Mouse (Mus musculus) lung, postnatal 4 days (tissue): ENCODE results near the gene Tldc2.

Experiments
- DNase-seq, 2 experiments: peaks; one replicate each; pipeline ENCODE4 v3.0.0; 2021

Tldc2 gene

DNA sequence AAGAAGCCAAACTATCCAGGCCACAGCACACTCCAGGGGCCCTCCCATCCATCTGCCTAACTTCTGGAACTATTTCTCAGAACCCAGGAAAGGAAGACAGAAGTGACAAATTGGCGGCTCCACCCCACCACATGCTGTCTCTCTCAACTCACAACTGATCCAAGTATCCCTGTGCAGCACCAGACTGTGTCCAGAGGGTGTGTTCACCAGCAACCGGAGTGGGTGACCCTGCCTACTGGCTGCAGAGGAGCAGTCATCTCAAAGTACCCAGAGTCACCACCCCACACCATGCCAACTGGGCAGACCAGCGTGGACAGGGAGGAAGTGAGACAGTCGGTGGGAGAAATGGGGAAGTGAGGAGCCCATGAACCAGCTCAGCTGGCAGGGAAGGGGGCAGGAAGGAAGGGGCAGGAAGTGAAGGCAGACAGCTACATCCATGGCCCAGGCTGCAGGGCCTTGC is 23.6 kb upstream of the Tldc2 start:
- peak; percentile 70 to 80 for DNase-seq

DNA sequence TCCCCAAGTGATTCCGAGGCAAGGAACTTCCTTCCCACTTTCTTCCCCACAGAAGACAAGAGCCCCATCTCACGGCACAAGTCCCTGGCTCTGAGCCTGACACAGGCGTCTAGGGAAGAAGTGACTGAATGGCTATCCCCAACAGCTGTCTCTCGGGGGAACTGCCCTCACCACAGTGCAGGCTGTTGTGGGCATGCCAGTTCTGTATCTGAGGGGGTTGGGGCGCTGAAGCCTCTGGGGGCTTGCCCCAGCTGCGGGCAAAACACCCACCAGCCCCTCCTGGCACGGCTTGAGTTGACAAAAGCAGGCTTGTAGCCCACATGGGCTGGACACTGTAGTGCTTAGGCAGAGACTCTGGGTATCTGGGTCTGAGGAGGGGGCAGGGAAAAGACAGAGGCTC is 22.7 kb upstream of the Tldc2 start:
- DNase-seq: peak in 1 of 2 experiments; percentile 70

DNA sequence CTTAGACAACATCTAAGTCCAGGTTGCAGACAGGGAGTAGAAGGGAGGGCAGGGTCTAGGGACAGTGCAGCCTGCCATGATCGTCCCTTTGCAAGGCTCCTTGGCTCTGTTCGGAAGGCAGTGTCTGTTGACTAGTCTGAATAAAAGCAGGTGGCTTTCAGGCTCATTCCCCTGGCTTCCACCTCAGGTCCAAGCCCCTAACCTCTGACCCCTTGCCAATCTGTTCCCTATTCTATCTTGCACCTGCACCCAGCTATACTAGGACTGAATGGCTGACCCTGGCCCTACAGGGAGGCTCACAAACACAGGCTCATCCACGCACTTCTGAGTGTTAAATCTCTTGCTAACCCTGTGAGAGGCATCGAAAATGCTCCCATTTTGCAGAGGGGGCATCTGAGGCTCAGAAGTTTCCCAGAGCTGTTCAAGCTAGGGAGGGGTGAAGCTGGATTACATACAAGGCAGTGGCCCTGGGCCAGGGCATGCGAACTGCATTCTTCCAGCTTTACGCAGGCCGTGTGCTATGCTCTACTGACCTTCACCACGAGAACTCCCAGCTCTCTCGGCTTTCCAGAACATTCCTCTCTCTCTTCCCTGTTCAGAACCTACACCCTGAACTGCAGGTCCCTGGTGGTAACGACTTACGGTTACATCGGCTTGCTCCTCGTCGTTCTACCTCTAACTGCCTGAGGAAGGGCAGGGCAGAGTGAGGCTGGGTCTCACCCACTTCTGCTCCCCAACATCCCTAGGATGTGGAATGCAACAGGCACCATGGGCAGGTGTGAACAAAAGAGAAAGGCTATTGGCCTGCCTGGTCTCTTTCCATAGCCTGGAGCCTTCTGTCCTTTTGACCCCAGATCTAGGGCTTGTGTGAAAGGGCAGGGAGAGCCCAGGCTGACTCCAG is 21.6 kb upstream of the Tldc2 start:
- peak in 1 of 2 experiments; percentile 81 for DNase-seq

DNA sequence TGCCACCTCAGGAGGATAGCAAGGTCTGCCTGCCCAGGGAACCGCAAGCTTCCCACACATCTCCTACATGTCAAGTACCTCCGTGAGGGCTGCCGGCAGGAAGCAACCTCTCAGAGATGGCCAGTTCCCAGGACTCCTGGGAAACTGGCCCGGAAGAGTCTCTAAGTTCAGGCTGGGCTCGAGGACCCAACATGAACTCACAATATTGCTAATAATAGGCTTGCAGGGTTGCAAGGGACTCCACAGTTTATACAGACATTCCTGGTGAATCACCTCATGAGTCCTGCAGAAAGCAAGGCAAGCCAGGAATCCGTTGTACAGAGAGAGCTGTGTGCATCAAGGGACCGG is 21.0 kb upstream of the Tldc2 start:
- DNase-seq: peak in 1 of 2 experiments; percentile 54

DNA sequence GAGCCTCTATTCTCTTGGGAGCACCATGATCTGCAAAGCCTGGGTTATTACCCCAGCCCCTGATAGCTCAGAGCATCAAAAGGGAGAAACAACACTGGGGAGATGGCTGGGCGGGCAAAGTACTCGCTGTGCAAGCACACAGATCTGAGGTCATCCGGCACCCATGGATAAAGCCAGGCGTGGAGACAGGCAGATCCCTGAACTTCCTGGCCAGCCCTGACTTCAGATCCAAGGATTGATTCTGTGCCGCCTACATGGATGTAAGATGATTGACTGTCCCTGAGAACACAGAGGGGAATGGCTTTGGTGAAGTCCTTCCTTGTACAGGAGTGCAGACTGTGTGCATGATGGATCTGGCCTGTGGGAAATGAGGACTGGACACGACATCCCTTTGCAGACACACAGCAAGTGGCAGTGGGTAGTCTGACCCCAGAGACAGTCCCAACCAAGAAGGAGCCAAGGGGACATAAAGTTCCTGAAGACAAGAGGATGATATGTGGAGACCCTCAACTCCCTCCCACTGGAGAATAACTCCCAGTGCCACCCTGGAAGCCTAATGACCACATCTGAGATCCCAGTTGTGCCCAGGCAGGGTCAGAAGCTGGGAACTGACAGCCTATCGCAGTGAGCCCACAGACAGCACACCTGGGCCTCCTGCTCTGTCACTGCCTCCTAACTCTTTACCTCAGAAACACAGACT is 20.0 kb upstream of the Tldc2 start:
- DNase-seq: peak in 1 of 2 experiments; percentile 20

DNA sequence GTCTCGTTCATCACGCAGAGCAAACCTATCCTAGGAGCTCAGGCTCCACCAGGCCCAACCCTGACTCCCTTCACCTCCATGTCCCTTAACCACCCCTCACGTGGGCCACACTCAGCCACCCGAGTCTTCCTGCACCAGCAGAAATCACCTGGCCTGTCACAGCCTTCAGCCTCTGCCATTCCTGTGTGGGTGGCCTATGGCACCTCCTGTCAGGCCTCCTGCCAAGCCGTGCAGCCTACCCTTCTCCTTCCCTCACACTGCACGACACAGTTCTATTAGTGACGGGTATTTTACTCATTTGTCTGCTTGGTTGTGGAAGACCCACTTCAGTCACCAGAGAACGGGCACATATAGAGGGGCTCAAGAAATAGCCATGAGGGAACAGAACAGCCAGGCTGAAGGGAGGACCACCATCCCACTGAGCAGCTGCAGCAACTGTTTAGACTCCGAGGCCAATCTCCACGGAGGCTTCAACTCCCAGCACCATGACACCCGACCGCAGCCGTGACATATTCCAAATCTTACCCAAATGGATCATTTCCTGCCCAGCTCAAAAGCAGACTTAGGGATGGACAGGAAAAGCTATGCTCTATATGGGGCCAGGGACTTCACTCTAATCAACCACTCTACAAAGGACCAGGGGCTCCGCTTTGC is 18.0 kb upstream of the Tldc2 start:
- DNase-seq: peak in 1 of 2 experiments; percentile 47

DNA sequence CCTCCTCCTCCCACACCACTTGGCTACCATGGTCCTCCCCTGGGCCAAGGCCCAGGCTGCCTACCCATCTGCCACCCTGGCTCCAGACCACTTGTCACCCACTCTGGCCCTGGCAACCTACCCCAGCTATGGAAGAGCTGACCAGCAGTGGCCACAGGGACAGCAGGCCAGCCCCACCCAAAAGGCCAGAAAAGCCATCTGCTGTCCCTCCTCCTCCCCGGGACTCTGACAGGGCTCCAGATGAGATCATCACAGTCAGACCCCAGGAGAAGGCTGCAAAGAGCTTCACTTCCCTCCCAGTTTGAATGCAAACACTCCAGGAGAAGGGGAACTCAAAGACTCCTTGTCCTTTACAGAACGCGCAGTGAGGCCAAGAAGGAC is 17.5 kb upstream of the Tldc2 start:
- peak in 1 of 2 experiments; percentile 71 for DNase-seq

DNA sequence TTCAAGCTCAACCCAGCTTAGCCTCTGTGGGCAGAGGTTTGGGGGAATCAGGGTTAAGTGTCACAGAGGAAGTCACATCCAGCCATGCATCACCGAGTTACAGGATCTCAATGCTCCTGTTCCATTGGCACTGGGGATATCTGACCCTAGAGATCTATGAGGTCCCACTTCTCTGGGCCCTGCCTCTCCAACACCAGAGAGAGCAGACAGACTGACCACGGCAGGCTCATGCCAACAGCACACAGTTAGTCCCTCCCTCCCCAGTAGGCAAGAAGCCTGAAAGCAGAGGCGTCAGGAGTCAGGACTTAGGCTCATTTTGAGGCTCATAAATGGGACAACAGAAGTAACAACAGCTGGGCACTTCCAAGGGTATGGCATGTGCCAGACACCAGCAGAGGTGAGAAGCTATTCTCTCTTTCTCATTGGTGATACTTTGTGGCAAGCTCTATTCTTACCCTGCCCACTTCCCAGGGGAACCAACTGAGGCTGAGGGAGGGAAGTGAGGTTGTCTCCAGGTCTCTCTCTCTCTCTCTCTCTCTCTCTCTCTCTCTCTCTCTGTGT is 17.0 kb upstream of the Tldc2 start:
- DNase-seq: no peak

DNA sequence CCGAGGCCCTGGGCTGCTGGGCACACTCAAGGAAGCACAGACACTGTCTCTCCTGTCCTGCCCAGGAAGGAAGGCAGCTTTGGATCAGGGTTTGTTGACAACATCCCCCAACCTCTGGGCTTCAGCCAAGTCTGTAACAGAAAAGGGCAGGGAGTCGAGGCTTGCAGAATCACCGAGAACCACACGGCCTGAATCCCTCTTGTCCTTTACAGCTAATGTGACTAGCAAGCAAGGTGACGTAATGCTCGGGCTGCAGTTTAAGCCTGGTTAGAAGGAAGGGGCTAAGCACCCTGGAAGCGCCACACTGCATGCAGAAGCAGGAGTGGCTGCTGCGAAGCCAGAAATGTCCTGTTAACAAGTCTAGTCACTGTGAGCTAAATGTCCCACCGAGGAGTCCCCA is 16.5 kb upstream of the Tldc2 start:
- DNase-seq: peak; percentile 83 to 89

DNA sequence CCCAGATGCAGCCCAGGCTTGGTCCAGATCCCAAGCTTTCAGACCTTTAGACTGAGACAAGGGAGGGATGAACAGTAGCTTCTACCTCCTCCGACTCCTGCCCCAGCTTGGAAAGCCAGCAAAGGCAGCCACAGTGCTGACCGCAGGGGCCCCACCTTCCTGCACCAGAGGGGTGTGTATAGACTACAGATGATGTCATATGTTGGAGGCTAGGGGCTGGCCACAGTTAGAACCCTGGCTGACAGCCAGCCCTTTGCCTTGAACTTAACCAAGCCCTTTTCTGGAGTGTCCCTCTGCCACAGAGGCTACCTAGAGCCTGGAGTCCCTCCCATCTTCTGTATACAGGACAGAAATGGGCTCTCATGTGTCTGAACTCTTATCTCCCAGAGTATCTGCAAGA is 15.3 kb upstream of the Tldc2 start:
- DNase-seq: peak; percentile 88 to 93

DNA sequence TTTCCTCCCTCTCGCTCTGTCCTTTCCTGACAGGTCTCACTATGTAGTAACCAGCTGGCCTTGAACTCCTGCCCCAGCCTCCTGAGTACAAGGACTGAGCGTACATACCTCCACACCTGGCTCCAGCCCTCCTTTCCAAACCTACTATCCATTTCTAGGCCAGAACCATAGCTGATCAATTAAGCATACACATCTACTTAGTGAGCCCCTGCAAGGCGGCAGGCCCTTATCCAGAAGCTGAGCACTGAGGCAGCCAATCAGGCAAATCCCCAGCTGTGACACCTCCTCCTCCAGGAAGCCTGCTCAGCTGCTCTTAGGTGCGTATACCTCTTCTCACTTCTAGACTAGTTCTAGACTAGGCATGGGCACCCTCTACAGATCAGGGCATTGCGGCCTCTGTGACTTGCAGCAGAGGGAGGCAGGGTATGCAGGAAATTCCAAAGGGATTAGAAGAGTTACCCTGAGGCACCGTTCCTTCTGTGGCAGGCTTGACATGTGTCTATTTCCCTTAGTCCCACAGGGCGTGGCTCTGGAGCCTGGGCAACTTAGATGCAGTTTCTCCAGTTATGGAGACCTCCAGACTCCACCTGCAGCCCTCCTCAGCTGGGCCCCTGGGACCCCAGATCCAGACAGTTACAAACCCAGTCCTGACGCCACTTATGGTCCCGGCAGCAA is 14.4 kb upstream of the Tldc2 start:
- DNase-seq: no peak

DNA sequence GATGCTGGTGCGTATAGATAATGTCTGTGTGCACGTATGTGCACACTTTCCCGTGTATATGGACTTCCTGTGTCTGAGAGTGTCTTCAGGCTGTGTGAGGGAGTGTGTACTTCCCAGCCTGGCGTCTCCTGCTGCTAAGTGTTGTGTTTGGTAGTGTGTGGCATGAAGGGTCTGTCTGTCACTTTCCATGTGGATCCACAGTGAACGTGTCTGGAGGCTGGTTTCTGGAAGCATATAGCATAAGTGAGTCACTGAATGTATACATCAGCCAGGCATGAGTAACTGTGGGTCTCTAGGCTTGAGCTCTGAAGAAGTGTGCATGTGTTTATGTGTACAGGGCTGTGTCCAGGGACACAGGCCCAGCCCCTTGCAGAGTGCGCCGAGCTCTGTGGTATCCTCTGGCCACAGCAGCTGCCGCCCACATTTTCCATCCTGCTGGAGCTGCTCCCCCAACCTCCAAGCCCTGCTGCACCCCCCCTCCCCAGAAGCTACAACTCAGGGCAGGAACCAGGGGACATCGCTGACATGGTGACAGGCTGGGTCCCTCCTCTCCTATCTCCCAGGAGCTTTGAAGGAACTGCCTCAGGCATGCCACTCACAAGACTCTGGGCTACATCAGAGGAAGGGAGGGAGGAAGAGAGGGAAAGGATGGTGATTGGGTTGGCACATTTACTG is 13.3 kb upstream of the Tldc2 start:
- peak in 1 of 2 experiments; percentile 83 for DNase-seq

DNA sequence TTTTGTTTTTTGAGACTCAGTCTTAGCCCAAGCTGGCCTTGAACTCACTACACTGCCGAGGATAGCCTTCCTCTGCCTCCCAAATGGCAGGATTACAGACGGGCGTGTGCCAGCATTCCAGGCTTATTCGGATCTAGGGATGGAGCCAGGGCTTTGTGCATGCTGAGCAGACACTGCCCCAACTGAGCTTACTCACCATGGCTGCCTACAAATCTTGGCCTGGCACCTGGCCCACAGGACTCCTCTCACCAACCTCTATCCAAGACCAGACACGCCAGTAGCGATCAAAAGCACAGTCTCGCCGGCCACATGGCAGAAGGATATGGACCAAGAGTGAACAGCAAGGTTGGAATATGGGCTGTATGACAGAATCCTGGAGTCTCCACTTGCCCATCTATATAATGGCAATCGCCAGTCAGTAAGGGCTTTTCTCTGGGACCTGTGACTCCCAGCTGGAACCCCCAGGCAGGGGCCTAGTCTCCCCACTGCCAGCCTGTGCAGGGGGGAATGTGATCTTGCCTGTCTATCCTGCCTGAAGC is 12.6 kb upstream of the Tldc2 start:
- peak in 1 of 2 experiments; percentile 59 for DNase-seq

DNA sequence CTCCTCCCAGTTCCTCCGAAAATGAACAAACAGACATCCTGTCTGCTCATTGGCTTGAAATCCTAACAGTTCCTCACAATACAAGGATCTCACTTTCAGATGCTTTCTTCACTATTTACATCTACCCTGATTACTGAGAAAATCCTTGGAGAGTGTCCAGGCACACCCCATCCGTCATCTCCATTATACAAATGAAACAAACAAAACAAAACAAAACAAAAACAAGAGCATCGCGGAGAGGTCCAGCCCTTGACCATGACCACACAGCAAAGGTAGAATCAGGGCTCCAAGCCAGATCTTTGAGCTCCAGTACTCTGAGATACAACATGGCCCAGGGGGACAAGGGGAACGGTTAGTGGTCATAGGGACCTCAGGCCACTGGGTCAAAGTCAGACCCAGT is 12.1 kb upstream of the Tldc2 start:
- DNase-seq: peak in 1 of 2 experiments; percentile 65

DNA sequence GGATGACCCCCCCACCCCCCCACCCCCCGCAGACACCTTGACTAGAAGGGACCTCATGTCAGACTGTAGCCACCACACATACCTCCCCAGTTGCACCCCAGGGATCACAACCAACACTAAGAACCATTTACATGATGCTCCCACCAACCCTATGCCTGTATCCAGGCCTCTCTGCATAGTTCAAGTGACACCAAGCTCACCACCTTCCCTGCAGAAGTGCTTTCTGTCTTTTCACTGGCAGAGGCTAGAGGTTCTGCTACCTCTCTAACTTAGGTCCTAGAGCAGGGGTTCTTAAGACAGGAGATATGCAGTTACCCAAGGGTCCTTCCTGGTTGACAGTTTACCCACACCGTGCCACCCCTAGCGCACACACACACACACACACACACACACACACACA is 11.6 kb upstream of the Tldc2 start:
- DNase-seq: no peak

DNA sequence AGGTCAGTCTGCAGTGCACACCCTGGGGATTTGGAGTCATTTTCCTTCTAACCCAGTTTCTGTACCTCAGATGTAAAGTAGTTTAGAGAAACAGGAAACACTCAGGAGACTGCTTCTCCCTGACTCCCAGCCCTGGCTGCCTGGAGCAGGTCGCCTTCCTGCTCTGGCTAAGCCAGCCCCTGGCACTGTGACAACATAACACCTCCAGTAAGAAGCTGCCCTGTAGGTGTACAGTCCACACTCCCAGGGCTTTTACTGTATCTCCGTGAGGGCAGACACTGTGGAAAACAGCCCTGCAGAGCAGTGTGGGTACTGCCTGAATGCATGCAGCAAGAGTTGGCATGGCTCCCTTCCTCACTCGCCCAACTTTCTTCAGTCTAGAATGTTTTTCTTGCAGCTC is 11.2 kb upstream of the Tldc2 start:
- peak in 1 of 2 experiments; percentile 58 for DNase-seq

DNA sequence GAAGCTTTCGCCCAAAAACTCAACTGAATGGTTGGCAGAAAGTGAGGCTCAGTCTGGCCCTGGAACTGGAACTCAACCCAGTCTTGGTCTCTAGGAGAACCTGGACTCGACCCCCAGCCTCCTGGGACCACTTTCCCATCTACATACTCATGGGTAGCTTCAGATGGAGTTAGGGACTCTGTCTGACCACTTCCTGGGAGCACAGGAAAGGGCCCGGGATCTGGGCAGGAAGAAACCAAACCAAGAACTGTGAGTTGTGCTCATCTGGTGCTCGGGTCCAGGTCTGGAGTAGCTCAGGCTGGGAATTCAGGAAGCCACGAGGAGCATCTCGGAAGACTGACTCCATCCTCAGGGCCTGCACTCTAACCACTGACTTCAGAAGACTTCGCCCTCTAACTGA is 10.3 kb upstream of the Tldc2 start:
- no peak for DNase-seq

DNA sequence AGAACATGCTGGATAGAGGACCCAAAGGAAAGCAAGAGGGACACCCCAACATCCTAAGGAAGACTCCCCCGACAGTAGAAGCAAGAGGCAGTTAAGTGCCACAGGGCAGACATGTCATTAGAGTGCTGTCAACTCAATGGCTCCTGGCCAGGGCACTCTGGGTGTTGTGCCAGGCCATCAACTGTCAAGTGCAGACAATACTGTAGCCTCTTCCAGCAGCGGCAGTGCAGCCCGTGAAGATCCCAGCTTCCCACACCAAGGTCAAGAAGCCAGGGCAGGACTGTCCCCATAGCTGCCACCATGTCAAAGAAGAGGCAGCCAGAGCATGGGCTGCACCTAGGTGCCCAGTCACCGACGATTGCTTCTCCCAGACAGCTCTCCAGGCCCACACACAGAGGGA is 9.7 kb upstream of the Tldc2 start:
- DNase-seq: peak; percentile 68 to 85

DNA sequence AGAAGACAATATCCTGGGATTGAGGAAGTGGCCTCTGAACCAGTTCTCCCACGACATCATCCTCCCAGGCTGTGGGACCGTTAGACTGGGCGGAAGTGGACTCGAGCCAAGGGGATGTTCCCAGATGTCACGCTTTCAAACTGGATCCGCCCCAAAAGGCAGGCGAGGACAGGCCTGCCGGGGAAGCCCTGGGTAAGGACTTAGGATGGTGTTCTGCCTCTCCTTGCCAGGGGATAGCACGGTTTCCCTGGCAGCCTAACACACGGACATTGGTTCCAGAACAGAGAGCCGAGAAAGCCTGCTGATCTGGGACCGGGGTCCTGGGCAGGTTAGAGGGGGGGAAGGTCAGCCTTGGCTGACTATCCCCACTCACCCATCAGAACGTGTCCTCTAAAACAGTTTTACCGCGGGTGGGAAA is 9.2 kb upstream of the Tldc2 start:
- DNase-seq: peak; percentile 93 to 95

DNA sequence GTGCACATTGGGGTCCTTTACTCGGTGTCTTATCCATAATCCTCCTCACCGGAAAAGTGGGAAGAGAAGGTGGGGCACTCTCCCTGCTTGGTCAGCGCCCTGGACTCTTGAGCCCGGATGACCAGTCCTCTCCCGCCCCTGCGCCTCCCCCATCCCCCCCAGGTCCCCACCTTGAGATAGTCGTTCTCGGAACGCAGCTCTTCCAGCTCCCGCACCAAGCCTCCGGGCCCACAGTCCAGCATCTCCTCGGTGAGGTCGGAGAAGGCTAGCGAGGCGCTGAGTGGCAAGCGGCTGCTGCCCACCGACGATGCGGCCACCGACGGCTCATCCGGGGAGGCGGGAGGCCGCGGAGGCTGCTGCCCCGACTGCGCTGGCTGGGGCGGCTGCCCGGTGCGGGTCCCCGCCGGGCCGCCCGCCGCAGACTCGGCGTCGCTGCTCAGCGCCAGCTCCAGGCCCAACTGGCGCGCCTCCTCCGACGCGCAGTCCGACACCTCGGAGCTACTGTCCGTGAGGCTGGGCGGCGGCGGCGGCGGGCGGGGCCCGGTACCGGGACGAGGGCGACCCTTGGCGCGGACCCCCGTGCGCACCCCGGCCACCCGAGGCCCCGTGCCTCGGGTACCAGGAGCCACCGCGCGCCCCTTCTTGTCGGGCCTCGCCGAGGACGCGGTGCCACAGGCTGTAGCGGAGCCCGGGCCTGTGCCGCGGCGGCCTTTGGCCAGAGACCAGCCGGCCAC is 8.6 kb upstream of the Tldc2 start:
- peak in 1 of 2 experiments; percentile 41 for DNase-seq
